Mouse (Mus musculus) lung, adult 18-20 months (tissue): ENCODE results near the gene Cfap221.
A peak's percentile ranks its signal among the peaks of the same experiment; 100 is the strongest.

Experiments used
- DNase-seq, 2 experiments: peaks; one replicate each; pipeline ENCODE4 v3.0.0; 2022; ENCODE audit warnings: mixed read lengths in 2 of 2

Cfap221 gene

GRCm38 (mm10) chr1:119899195-119900123 is 97.6 kb downstream of the Cfap221 start:
- no peak for DNase-seq

- peak; percentile 56 to 60 for DNase-seq
These were observed 102.1 kb downstream of the Cfap221 start for GRCm38 (mm10) chr1:119894936-119895335.

GRCm38 (mm10) chr1:119893600-119893999 is 103.4 kb downstream of the Cfap221 start:
- DNase-seq: no peak

GRCm38 (mm10) chr1:119892933-119893332 is 104.1 kb downstream of the Cfap221 start:
- no peak for DNase-seq

- no peak for DNase-seq
These were observed 105.2 kb downstream of the Cfap221 start for GRCm38 (mm10) chr1:119891865-119892264.

GRCm38 (mm10) chr1:119891149-119891548 is 105.9 kb downstream of the Cfap221 start:
- DNase-seq: no peak

GRCm38 (mm10) chr1:119889347-119889746 is 107.7 kb downstream of the Cfap221 start:
- DNase-seq: no peak

GRCm38 (mm10) chr1:119886320-119886719 is 110.7 kb downstream of the Cfap221 start:
- no peak for DNase-seq

GRCm38 (mm10) chr1:119884272-119884671 is 112.8 kb downstream of the Cfap221 start:
- DNase-seq: no peak

GRCm38 (mm10) chr1:119878909-119879308 is 118.1 kb downstream of the Cfap221 start:
- peak; percentile 15 to 28 for DNase-seq

GRCm38 (mm10) chr1:119877469-119877868 is 119.6 kb downstream of the Cfap221 start:
- no peak for DNase-seq
